9 mouse cellular contexts compared by ENCODE assay signal in genomic region chr4:139601519-139602356, GRCm38 (mm10). TPM values are rescaled to one million over a fixed set of nuclear protein-coding genes. Genes with fewer than 3 reads are reported as not detected.
A peak's percentile ranks its signal among the peaks of the same experiment; 100 is the strongest.
DNase-seq lines count a peak whose midpoint lies in the region; ATAC-seq lines count a peak whose summit lies in the region.
"Had no signal": no experiment of that assay in that cellular context is flagged by ENCODE, and none has a peak within 500 bp of the region (broad histone marks: within the 10 kb centered on the region; RNA-seq: fewer than 3 reads in every experiment).

No protein-coding gene starts in this region.

- H3K27me3 ChIP-seq in forebrain, embryonic 10.5 days (ENCODE audit: poor library complexity, severe bottlenecking), result peaks cover 10% of the 10 kb centered on the region
- H3K27me3 ChIP-seq in forebrain, embryonic 13.5 days, result no peaks in the 10 kb centered on the region
- no peaks in the 10 kb centered on the region for H3K27me3 ChIP-seq in lung, embryonic 16.5 days (ENCODE audit: control insufficient read depth, insufficient read depth, low read depth, low read length)
- no peaks in the 10 kb centered on the region for H3K27me3 ChIP-seq in heart, embryonic 14.5 days (ENCODE audit: control insufficient read depth, insufficient read depth, low read length)

- no peak overlapping the region for H3K4me2 ChIP-seq in forebrain, embryonic 13.5 days
- no peak overlapping the region for H3K4me2 ChIP-seq in lung, embryonic 16.5 days (ENCODE audit: low read depth, low read length)
- peak overlapping the region; percentile 38 for H3K4me2 ChIP-seq in heart, embryonic 14.5 days (ENCODE audit: low read length)

- H3K9me3 ChIP-seq in forebrain, embryonic 10.5 days, result no peaks in the 10 kb centered on the region
- no peaks in the 10 kb centered on the region for H3K9me3 ChIP-seq in forebrain, embryonic 13.5 days (replicated peaks)
- no peaks in the 10 kb centered on the region for H3K9me3 ChIP-seq in lung, embryonic 16.5 days (ENCODE audit: control insufficient read depth, low read length)
- no peaks in the 10 kb centered on the region for H3K9me3 ChIP-seq in heart, embryonic 14.5 days (ENCODE audit: control insufficient read depth, low read length)

- ATAC-seq in forebrain, embryonic 13.5 days, result no peak
- ATAC-seq in lung, embryonic 16.5 days (ENCODE audit: low read depth), result no peak
- no peak for ATAC-seq in heart, embryonic 14.5 days (ENCODE audit: insufficient number of reproducible peaks, insufficient read depth, low FRiP score, low read depth)

- no peak overlapping the region for H3K4me3 ChIP-seq in forebrain, embryonic 10.5 days
- H3K4me3 ChIP-seq in forebrain, embryonic 13.5 days, result no peak overlapping the region
- H3K4me3 ChIP-seq in lung, embryonic 16.5 days (ENCODE audit: low read length), result no peak overlapping the region
- H3K4me3 ChIP-seq in heart, embryonic 14.5 days (ENCODE audit: control insufficient read depth in 1 of 2, insufficient read depth in 1 of 2, low read depth in 1 of 2, low read length in 2 of 2), result no peak overlapping the region

- H3K36me3 ChIP-seq in forebrain, embryonic 10.5 days (replicated peaks), result peaks cover 15% of the 10 kb centered on the region
- H3K36me3 ChIP-seq in forebrain, embryonic 13.5 days (ENCODE audit: poor library complexity, severe bottlenecking), result 0 out of 2 replicates have a peak, but pooled peaks cover 3% of the 10 kb centered on the region
- H3K36me3 ChIP-seq in lung, embryonic 16.5 days (ENCODE audit: control insufficient read depth, insufficient read depth, low read length), result peaks cover 2% of the 10 kb centered on the region; the same call in 1 of the 2 replicates
- H3K36me3 ChIP-seq in heart, embryonic 14.5 days (ENCODE audit: control insufficient read depth, insufficient read depth, low read length), result peaks cover 26% of the 10 kb centered on the region

- no peak for DNase-seq in forebrain, embryonic 10.5 days (ENCODE audit: extremely low spot score, low spot score)
- DNase-seq in lung, postnatal 36 days, result no peak
- peak; percentile 44 for DNase-seq in skeletal muscle tissue, adult 2 months (ENCODE audit: low read depth, low spot score)
- DNase-seq in retina, embryonic 14.5 days (ENCODE audit: low spot score), result no peak
- no peak for DNase-seq in kidney, adult 8-10 months

- H3K4me1 ChIP-seq in forebrain, embryonic 10.5 days, result peaks cover 60% of the 10 kb centered on the region
- H3K4me1 ChIP-seq in forebrain, embryonic 13.5 days, result peaks cover 28% of the 10 kb centered on the region
- peaks cover 59% of the 10 kb centered on the region for H3K4me1 ChIP-seq in lung, embryonic 16.5 days (replicated peaks; ENCODE audit: control insufficient read depth, insufficient read depth, low read length)
- peaks cover 54 to 57% of the 10 kb centered on the region in 2 experiments for H3K4me1 ChIP-seq in heart, embryonic 14.5 days (ENCODE audit: control insufficient read depth in 2 of 2, insufficient read depth in 2 of 2, low read length in 2 of 2)

- no peak overlapping the region for H3K9ac ChIP-seq in forebrain, embryonic 13.5 days
- peak overlapping the region; percentile 54 for H3K9ac ChIP-seq in lung, embryonic 16.5 days (ENCODE audit: low read length)
- H3K9ac ChIP-seq in heart, embryonic 14.5 days (ENCODE audit: low read length), result peak overlapping the region; percentile 54; the same call in 1 of the 2 replicates

- 71% methylated on average over 7 of the region's 7 CpGs for WGBS in forebrain, embryonic 10.5 days
- WGBS in forebrain, embryonic 13.5 days, result 84% methylated on average over 7 of the region's 7 CpGs
- 36% methylated on average over 7 of the region's 7 CpGs for WGBS in lung, embryonic 16.5 days
- 30% methylated on average over 7 of the region's 7 CpGs for WGBS in heart, embryonic 14.5 days

- H3K27ac ChIP-seq in forebrain, embryonic 10.5 days, result peak overlapping the region; percentile 51
- H3K27ac ChIP-seq in forebrain, embryonic 13.5 days, result no peak overlapping the region
- H3K27ac ChIP-seq in lung, embryonic 16.5 days (ENCODE audit: low read length), result peak overlapping the region; percentile 89
- H3K27ac ChIP-seq in heart, embryonic 14.5 days (replicated peaks in 1 of 2; ENCODE audit: control insufficient read depth in 1 of 2, insufficient read depth in 1 of 2, low read depth in 2 of 2, low read length in 2 of 2), result peak overlapping the region; percentile 79

RNA-seq across cellular contexts. Expression of gene Gm21969, which starts 1.2 kb away (rescaled TPM):
- not detected in 2 replicates for polyA plus RNA-seq in forebrain, embryonic 10.5 days (2016; fragmentation: Nextera tagmentation; extraction: Ambion mirVana)
- polyA plus RNA-seq in forebrain, embryonic 13.5 days (2015; fragmentation: Nextera tagmentation; extraction: Ambion mirVana), result not detected in 2 replicates
- 0.05 TPM in 1 of 2 replicates, not detected in the other for polyA plus RNA-seq in lung, embryonic 16.5 days (2015; fragmentation: Nextera tagmentation; extraction: Ambion mirVana)
- polyA plus RNA-seq in heart, embryonic 14.5 days (2014; fragmentation: Nextera tagmentation; extraction: Ambion mirVana), result not detected in 2 replicates
- polyA plus RNA-seq: neural tube, embryonic 14.5 days had no signal

RNA-seq across cellular contexts. Expression of gene Aldh4a1, which starts 20.9 kb away (rescaled TPM):
- polyA plus RNA-seq in forebrain, embryonic 10.5 days (2016; fragmentation: Nextera tagmentation; extraction: Ambion mirVana), result 22.7 and 22.8 TPM in 2 replicates
- polyA plus RNA-seq in forebrain, embryonic 13.5 days (2015; fragmentation: Nextera tagmentation; extraction: Ambion mirVana), result 20.9 and 21.1 TPM in 2 replicates
- 25.5 and 30.7 TPM in 2 replicates for polyA plus RNA-seq in lung, embryonic 16.5 days (2015; fragmentation: Nextera tagmentation; extraction: Ambion mirVana)
- polyA plus RNA-seq in heart, embryonic 14.5 days (2014; fragmentation: Nextera tagmentation; extraction: Ambion mirVana), result 13.0 and 13.4 TPM in 2 replicates

RNA-seq across cellular contexts. Expression of gene Tas1r2, which starts 51.6 kb away (rescaled TPM):
- not detected in 2 replicates for polyA plus RNA-seq in forebrain, embryonic 10.5 days (2016; fragmentation: Nextera tagmentation; extraction: Ambion mirVana)
- not detected in 2 replicates for polyA plus RNA-seq in forebrain, embryonic 13.5 days (2015; fragmentation: Nextera tagmentation; extraction: Ambion mirVana)
- polyA plus RNA-seq in lung, embryonic 16.5 days (2015; fragmentation: Nextera tagmentation; extraction: Ambion mirVana), result not detected in 2 replicates
- not detected in 2 replicates for polyA plus RNA-seq in heart, embryonic 14.5 days (2014; fragmentation: Nextera tagmentation; extraction: Ambion mirVana)
- polyA plus RNA-seq: neural tube, embryonic 14.5 days had no signal
